Mouse (Mus musculus) gastrocnemius, postnatal 36 days (tissue): Measurements from ENCODE around the gene Rbm12. TPM values are rescaled to one million over a fixed set of nuclear protein-coding genes. Genes with fewer than 3 reads are reported as not detected.
A peak's percentile ranks its signal among the peaks of the same experiment; 100 is the strongest.
"Not testable (repeated sequence)": the region's sequence is repeated elsewhere in the genome, so short reads cannot be mapped to it uniquely, and the experiment has no call there.

Experiments
- DNase-seq, 2 experiments: peaks; one replicate each; pipeline ENCODE4 v3.0.0; 2022
- intact Hi-C: fragments of 180-260 bp; cut with DNase I; formaldehyde crosslinking; loops from one replicate; pipeline ENCODE4 v1.15.1; 2025
- long read RNA-seq, 2 experiments: library from polyadenylated mRNA; stranded (forward); transcript quantifications; one replicate each; pipeline ENCODE4 v2.0.0; 2021
- total RNA-seq, 2 experiments: library from RNA; stranded (reverse); gene quantifications; 2 replicates each; pipeline ENCODE4 v1.2.3; 2021

The Rbm12 gene
- 1 to 10 TPM; 3.6 to 6.6 TPM for total RNA-seq
- long read RNA-seq, experiment 1, partial matches to known transcripts: 0 of 2 reads
- long read RNA-seq, experiment 1, other reads (novel, unspliced or antisense): 2 of 2 reads
- long read RNA-seq, experiment 2, full-length matches to known transcripts: 2 of 5 reads
- long read RNA-seq, experiment 2, partial matches to known transcripts: 0 of 5 reads
- long read RNA-seq, experiment 2, other reads (novel, unspliced or antisense): 3 of 5 reads

DNA sequence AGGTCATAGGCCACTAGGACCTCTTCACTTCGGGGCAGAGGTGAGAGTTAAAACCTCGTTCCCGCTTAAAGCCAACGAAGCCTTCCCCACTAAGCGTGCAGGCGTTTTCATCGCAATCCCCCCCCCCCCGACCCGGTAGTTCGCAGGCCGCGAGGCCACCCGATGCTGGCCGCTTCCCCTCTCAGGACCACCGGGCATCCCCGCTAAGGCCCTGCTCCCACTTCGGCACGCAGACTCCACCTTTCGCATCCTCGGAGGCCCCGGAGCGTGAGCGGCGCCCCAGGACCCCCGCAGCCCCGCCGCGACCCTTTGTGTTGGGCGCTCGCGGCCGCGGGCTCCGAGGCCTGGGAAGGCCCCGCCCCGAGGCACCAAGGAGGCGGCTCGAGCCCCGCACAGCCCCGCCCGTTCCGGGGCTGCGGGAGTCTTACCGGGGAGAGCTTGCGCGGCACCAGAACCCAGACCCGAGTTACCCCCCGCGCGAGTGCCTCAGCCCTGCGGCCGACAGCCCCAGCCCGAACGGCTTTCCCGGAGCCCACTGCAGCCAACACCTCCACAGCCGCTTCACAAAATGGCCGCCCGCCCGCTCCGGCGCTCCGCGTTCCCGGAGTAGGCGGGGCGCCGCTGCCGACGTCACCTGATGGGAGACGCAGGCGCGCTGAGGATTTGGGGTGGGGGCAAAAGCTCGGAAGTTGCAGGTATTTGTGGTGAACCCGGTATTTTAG, at the start of gene Rbm12, which contains the start of gene Cpne1:
TSS of gene Rbm12 (minus strand) at position 621 of the 722 bp plus-strand sequence.
TSS of gene Cpne1 (minus strand) at position 608 of the 722 bp plus-strand sequence.
- intact Hi-C loops: no loop called here
- DNase-seq: peak; percentile 87 to 89

DNA sequence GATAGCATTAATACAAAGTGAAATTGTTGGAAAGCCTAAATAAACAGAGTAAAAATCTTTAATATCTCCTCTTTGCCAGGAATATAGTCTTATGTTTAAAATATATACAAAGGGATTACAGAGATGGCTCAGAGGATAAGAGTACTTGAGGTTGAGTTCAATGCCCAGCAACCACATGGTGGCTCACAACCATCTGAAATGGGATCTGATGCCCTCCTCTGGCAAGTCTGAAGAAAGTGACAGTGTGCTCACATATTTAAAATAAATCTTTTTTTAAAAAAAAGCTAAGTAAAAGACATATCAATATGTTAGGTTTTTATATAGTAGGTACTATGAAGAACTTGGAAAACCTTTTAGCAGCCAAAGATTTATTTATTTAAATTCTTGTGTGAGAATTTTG, 39.8 kb upstream of the Rbm12 start:
- intact Hi-C loops: no loop called here
- no peak for DNase-seq

- intact Hi-C loops: no loop called here
- DNase-seq: no peak
These were observed 35.6 kb upstream of the Rbm12 start for GRCm38 (mm10) chr2:156147316-156147915.

DNA sequence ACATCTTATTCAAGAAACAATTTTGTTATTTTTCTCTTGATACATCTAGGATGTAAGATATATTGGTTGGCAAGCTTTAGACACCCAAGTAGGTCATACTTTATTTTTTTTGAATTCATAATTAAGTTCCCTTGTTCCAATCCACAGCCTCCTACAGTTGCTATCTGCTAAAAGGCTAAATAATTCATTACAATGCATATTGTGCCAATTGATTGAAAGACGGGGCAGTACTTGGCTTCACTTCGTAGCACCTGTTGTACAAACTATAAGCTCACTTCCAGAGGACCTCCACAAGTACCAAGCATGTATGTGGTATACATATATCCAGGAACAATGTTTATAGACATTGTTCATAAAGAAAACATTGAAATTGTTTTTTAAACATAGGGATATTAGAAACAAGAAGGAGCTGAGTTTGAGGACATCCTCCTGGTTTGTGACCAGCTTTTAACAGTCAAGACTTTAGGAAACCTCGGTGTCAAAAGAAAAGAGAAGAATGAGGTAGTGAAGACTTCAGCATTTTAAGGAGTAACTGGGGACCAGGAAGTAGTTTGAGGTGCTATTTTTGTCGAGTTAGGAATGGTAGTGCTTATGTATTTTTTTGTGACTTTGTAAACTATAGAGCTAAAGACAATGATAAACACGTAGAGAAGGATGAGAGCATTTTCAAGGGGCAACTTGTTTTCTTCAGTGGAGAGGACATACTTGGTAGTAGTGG, 34.7 kb upstream of the Rbm12 start:
- intact Hi-C loops: no loop called here
- DNase-seq: no peak

DNA sequence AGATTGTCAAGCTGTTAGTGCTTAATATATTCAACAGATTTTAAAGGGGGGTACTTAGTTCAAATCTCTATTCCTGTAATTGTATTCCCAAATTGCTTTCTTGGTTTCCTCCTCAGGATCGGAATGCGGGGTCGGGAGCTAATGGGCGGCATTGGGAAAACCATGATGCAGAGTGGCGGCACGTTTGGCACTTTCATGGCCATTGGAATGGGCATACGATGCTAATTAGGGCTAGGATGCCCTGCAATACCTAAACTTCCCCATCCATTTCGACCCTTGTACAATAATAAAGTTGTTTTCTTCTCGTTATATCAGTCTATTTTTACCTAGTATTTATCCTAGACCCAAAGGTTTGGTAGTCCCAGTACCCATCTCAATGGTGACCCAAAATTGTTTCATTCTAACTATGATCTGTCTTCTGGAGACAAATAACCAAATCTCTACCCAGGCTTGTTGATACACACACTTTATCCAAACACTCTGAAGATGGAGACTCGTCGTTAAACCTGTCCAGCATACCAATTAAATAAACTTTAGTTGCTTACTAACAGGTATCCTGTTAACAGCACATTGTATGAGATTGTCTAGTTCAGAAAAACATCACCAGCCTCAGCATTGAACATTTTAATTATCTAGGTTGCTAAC, 33.8 kb upstream of the Rbm12 start:
- no peak for DNase-seq
- intact Hi-C loops: no loop called here

- intact Hi-C loops: loop anchor here (5.0 kb wide), 2 partner anchors 133 to 182 kb away; no protein-coding TSS in a partner anchor
- peak; percentile 85 to 87 for DNase-seq
These were observed 32.4 kb upstream of the Rbm12 start, which contains the start of the genes Romo1 and Nfs1 for GRCm38 (mm10) chr2:156143953-156144724. Gene Romo1, plus strand, starts transcription at chr2:156144039. Gene Nfs1, minus strand, starts transcription at chr2:156144186.

GRCm38 (mm10) chr2:156143367-156143766, 31.6 kb upstream of the Rbm12 start:
- no peak for DNase-seq
- intact Hi-C loops: loop anchor here (5.0 kb wide), 2 partner anchors 134 to 181 kb away; no protein-coding TSS in a partner anchor

GRCm38 (mm10) chr2:156142820-156143219, 31.0 kb upstream of the Rbm12 start:
- DNase-seq: no peak
- intact Hi-C loops: loop anchor here (5.0 kb wide), 2 partner anchors 134 to 181 kb away; no protein-coding TSS in a partner anchor

- DNase-seq: no peak
- intact Hi-C loops: no loop called here
These were observed 23.9 kb upstream of the Rbm12 start for GRCm38 (mm10) chr2:156135695-156136094.

- no peak for DNase-seq
- intact Hi-C loops: no loop called here
These were observed 22.4 kb upstream of the Rbm12 start for GRCm38 (mm10) chr2:156134161-156134560.

DNA sequence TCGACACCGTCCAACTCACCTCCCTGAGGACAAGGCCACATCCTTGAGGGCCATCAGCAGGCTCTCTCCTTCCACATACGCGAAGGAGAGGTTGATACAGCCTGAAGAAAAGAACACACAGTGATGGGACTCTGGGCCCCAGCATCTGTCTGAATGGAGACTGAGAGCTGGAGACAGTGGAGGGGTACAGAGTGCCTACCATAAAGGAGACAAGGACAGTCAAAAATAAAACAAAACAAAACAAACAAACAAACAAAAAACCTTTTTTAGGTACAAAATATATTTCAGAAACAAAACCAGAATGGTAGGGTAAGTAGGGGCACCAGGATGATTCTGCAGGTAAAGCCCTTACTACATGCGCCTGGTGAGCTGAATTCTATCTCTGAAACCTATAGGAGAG, 15.2 kb upstream of the Rbm12 start, which contains the start of gene Gm28036:
TSS of gene Gm28036 (minus strand) at position 101 of the 400 bp plus-strand sequence.
- intact Hi-C loops: loop anchor here (10.0 kb wide), 1 partner anchor 282 kb away; no protein-coding TSS in a partner anchor
- DNase-seq: no peak

- DNase-seq: no peak
- intact Hi-C loops: loop anchor here (10.0 kb wide), 1 partner anchor 279 kb away; no protein-coding TSS in a partner anchor
These were observed 12.0 kb upstream of the Rbm12 start for GRCm38 (mm10) chr2:156123731-156124130.

DNA sequence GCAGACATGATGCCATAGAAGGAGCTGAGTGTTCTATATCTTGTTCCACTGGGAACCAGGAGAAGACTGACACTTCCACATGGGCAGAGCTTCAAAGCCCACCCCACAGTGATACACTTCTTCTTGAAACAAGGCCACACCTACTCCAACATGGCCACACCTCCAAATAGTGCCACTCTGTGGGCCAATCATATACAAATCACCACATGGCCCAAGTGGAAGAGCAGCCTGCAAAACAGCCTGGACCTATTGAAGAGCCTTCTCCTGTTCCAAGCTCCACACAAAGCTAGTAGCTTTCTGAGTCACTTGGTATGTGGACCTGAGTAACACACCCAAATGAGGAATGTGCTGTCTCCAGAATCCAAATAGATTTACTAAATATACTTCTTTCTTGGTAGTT, 7.8 kb upstream of the Rbm12 start:
- DNase-seq: no peak
- intact Hi-C loops: no loop called here

DNA sequence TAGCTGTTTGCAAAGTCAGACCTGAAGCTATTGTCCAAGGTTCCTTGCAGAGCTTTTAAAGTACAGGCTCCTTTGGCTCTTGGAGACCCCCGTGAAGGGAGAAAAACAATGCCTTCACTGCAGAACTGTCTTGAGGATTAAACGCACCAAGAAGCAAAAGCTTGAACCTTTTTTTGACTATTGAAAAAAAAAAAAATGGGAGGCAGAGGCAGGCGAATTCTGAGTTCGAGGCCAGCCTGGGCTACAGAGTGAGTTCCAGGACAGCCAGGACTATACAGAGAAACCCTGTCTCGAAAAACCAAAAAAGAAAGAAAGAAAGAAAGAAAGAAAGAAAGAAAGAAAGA, 274 bp upstream of the Rbm12 start:
- intact Hi-C loops, DNase-seq: not testable (repeated sequence)

DNA sequence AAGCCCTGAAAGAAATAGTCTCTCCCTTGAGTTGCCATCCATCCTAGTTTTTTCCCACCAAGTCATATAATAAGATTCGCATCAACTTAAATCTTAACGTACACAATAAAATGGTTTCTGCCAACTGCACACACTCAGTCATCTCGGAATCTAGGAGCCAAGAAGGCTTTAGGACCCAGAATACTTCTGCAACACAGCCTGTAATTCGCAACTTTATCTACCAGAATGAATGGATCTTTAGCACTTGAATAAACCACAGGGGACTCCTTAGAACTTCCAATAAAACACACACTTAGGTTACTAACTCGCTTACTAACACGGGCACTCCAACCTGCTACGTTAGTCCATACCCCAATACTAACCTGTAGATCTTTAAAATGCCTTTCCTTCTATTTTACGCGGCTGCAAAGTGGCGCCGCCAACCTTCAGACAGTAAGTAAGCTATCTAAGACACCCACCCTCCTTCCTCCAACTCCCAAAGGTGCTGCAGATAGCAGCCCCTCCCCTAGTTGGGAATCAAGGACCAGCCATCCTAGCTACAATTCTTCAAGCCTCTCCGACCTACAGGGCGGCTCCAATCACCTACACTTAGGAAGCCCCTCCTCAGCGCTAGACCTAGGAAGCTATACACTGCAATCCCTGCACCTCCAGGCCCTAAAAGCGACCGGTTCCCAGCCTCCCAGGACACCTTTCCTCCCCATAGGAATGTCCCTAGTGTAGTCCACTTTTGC, 986 bp downstream of the Rbm12 start:
- intact Hi-C loops: no loop called here
- no peak for DNase-seq

DNA sequence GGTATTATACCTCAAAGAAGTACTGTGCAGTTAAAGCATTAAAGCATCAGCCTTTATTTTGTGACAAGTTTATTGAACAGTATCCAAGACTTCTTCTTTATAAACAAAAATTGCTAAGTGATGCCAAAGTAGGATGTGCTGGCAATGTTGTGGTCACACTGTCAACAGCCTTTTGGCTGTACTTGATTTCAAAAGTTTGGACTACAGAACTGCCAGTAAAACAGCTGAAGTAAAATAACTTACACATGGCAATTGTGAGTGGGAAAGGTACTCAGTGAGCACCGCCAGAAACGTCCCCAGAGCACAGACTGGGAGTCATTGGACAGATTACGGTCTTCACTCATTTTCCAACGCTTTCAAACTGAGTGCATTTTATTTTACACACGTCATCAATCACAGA, 19.9 kb downstream of the Rbm12 start:
- DNase-seq: no peak
- intact Hi-C loops: no loop called here

DNA sequence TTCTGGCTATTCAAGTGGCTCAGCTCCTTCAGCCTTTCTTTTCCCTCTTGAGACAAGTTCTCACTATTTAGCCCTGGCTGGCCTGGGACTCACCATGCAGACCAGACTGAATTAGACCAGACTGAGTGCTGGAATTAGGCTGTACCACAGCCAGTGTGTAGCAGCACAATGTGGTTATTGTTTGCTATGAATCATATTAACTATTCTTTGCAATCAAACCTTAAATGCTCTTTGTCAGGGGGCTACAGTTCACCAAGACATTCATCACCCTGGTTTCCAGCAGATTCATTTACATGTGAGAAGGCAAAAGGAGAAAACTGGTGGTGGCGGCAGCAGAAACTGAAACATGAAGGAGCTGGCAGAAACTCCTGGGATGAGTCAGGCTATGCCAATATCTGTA, 22.0 kb downstream of the Rbm12 start:
- no peak for DNase-seq
- intact Hi-C loops: no loop called here

DNA sequence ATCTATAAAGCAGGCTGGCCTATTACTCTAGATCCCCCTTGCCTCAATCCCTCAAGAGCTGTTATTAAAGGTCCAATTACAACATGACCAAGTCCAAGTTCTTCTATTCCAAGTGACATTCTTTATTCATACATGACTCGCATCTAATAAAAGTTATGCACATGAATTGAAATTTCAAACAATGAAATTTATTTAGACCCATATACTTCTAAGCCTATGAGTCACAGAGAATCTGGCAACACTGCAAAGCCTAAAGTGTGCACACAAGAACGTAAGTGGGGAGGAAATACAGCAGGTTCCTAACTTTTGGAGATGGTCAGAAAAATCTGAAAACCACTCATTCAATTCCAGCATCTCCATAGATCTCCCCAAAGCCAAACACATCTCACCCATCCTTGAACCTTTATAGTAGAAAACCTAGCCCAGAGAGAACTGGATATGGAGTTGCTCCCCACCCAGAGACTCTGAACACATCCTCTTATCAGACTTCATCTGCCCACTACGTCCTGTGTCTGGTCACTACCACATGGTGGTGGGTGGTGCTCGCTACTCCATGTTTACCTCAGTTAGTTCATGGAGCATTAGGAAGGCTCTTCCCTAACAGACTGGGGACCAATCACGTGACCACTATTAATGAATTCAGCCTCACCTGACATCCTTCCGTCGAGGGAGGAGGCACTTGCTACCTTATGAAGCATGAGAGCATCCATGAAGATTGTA, 24.2 kb downstream of the Rbm12 start:
- intact Hi-C loops: no loop called here
- no peak for DNase-seq
